Mouse (Mus musculus): ENCODE data around the gene D630023F18Rik. TPM values are rescaled to one million over a fixed set of nuclear protein-coding genes. Genes with fewer than 3 reads are reported as not detected.

Gene D630023F18Rik
- total RNA-seq (2021), result 10 to 100 TPM; 10.5 to 15.8 TPM
- long read RNA-seq, experiment 1, transcript D630023F18Rik-202 (8 exons, 1,156 nt), result major isoform, 5 of 8 reads
- long read RNA-seq, experiment 1, partial matches to known transcripts, result 0 of 8 reads
- long read RNA-seq, experiment 1, other reads (novel, unspliced or antisense), result 3 of 8 reads
- long read RNA-seq, experiment 2, partial matches to known transcripts, result 0 of 7 reads
- long read RNA-seq, experiment 2, other reads (novel, unspliced or antisense), result 4 of 7 reads

GRCm38 (mm10) chr1:65122574-65123372 is at the start of gene D630023F18Rik:
TSS of gene D630023F18Rik (minus strand) at chr1:65123214.
- DNase-seq (ENCODE audit: low spot score in 2 of 2), result peak; percentile 32 to 35
- intact Hi-C loops (cut with DNase I), result no loop called here

- DNase-seq (ENCODE audit: low spot score in 2 of 2), result no peak
- intact Hi-C loops (cut with DNase I), result no loop called here
These were observed 48.6 kb upstream of the D630023F18Rik start for GRCm38 (mm10) chr1:65171579-65171978.

GRCm38 (mm10) chr1:65169947-65170346 is 46.9 kb upstream of the D630023F18Rik start:
- DNase-seq (ENCODE audit: low spot score in 2 of 2), result no peak
- intact Hi-C loops (cut with DNase I), result no loop called here

- DNase-seq (ENCODE audit: low spot score in 2 of 2), result no peak
- intact Hi-C loops (cut with DNase I), result no loop called here
These were observed 46.5 kb upstream of the D630023F18Rik start for GRCm38 (mm10) chr1:65169536-65169935.

GRCm38 (mm10) chr1:65167496-65167895 is 44.5 kb upstream of the D630023F18Rik start:
- no peak for DNase-seq (ENCODE audit: low spot score in 2 of 2)
- intact Hi-C loops (cut with DNase I), result no loop called here

- peak; percentile 31 to 33 for DNase-seq (ENCODE audit: low spot score in 2 of 2)
- intact Hi-C loops (cut with DNase I), result loop anchor here (5.0 kb wide), 1 partner anchor 50 kb away; no protein-coding TSS in a partner anchor
These were observed 39.2 kb upstream of the D630023F18Rik start for GRCm38 (mm10) chr1:65162210-65162609.

- DNase-seq (ENCODE audit: low spot score in 2 of 2), result no peak
- intact Hi-C loops (cut with DNase I), result no loop called here
These were observed 33.1 kb upstream of the D630023F18Rik start for GRCm38 (mm10) chr1:65156111-65156510.

- DNase-seq (ENCODE audit: low spot score in 2 of 2), result no peak
- intact Hi-C loops (cut with DNase I), result no loop called here
These were observed 31.8 kb upstream of the D630023F18Rik start for GRCm38 (mm10) chr1:65154814-65155213.

- intact Hi-C loops (cut with DNase I), result no loop called here
- DNase-seq (ENCODE audit: low spot score in 2 of 2), result no peak
These were observed 25.0 kb upstream of the D630023F18Rik start for GRCm38 (mm10) chr1:65147971-65148370.

- DNase-seq (ENCODE audit: low spot score in 2 of 2), result no peak
- intact Hi-C loops (cut with DNase I), result no loop called here
These were observed 24.3 kb upstream of the D630023F18Rik start for GRCm38 (mm10) chr1:65147326-65147725.

- DNase-seq (ENCODE audit: low spot score in 2 of 2), result no peak
- intact Hi-C loops (cut with DNase I), result no loop called here
These were observed 23.6 kb upstream of the D630023F18Rik start for GRCm38 (mm10) chr1:65146601-65147000.

GRCm38 (mm10) chr1:65144783-65145182 is 21.8 kb upstream of the D630023F18Rik start:
- intact Hi-C loops (cut with DNase I), result no loop called here
- no peak for DNase-seq (ENCODE audit: low spot score in 2 of 2)

GRCm38 (mm10) chr1:65137560-65137959 is 14.5 kb upstream of the D630023F18Rik start:
- no peak for DNase-seq (ENCODE audit: low spot score in 2 of 2)
- intact Hi-C loops (cut with DNase I), result no loop called here

GRCm38 (mm10) chr1:65132833-65133232 is 9.8 kb upstream of the D630023F18Rik start:
- no peak for DNase-seq (ENCODE audit: low spot score in 2 of 2)
- intact Hi-C loops (cut with DNase I), result no loop called here

GRCm38 (mm10) chr1:65131671-65132070 is 8.7 kb upstream of the D630023F18Rik start:
- intact Hi-C loops (cut with DNase I), result no loop called here
- no peak for DNase-seq (ENCODE audit: low spot score in 2 of 2)

GRCm38 (mm10) chr1:65130226-65130625 is 7.2 kb upstream of the D630023F18Rik start:
- no peak for DNase-seq (ENCODE audit: low spot score in 2 of 2)
- intact Hi-C loops (cut with DNase I), result no loop called here

GRCm38 (mm10) chr1:65129634-65130180 is 6.7 kb upstream of the D630023F18Rik start:
- peak; percentile 12 to 42 for DNase-seq (ENCODE audit: low spot score in 2 of 2)
- intact Hi-C loops (cut with DNase I), result no loop called here

- no peak for DNase-seq (ENCODE audit: low spot score in 2 of 2)
- intact Hi-C loops (cut with DNase I), result no loop called here
These were observed 3.6 kb downstream of the D630023F18Rik start, which contains the start of gene Gm28845 for GRCm38 (mm10) chr1:65119438-65119837. TSS of gene Gm28845 (minus strand) at chr1:65119558.

GRCm38 (mm10) chr1:65118150-65118913 is 4.7 kb downstream of the D630023F18Rik start:
- intact Hi-C loops (cut with DNase I), result no loop called here
- DNase-seq (ENCODE audit: low spot score in 2 of 2), result no peak

Measured in left cerebral cortex, postnatal 14 days (tissue).